Mouse (Mus musculus) embryo, embryonic 11 days (tissue): ENCODE measurements around the gene Rps12-ps3.

ENCODE experiments used
- DNase-seq: peaks from one replicate; pipeline ENCODE4 v3.0.0-alpha.2; 2015

Gene Rps12-ps3

DNA sequence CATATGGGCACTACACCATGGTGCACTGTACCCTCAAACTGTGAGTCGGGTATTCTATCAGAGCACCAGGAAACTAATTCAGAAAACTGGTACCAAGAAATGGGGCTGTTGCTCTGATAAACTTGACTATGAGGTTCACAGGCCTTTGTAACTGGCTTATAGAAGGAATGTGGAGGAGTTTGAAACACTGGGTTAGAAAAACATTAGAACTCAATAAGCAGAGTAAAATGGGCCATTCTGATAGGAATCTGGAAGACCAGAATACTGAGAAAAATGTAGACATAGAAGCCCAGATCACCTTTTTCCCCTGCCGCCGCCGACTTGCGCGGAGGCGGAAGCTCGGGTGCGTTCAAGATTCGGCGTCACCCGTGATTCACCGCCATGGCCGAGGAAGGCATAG lies at the start of gene Rps12-ps3:
Gene Rps12-ps3, plus strand, starts transcription at position 301 of the 400 bp plus-strand sequence.
- DNase-seq, result no peak

DNA sequence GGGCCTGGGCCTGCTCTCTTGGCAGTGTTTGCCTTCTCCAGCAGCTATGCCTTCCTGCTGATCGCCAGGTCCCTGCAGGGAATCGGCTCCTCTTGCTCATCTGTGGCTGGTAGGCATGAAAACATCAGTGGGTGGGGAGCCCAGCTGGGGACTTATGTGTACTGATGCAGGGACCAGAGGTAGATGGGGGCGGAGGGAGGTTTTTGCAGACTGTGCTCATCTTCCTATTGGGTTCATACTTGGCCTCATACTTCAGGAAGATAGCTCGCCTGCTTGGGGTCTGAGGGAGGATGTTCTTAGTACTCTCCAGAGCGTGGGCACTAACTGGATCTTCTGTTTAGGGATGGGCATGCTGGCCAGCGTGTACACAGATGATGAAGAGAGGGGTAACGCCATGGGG lies 48.9 kb upstream of the Rps12-ps3 start:
- DNase-seq, result no peak

DNA sequence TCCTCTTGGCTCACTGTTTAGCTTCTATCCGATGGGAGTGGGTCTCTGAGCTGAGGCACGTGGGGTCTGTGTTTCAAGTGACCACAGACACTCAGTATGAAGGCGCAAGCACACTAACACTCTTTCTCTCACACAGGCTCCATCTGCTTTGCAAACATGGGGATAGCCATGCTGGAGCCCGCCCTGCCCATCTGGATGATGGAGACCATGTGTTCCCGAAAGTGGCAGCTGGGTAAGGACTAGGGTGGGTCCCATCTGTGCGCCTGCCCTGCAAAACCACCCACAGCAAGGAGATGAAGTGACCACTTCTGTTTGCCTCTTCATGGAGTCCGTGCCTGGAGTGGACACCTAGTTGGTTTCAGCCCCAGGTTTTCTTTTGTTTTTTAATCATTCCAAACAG lies 45.7 kb upstream of the Rps12-ps3 start:
- peak; percentile 32 for DNase-seq

DNA sequence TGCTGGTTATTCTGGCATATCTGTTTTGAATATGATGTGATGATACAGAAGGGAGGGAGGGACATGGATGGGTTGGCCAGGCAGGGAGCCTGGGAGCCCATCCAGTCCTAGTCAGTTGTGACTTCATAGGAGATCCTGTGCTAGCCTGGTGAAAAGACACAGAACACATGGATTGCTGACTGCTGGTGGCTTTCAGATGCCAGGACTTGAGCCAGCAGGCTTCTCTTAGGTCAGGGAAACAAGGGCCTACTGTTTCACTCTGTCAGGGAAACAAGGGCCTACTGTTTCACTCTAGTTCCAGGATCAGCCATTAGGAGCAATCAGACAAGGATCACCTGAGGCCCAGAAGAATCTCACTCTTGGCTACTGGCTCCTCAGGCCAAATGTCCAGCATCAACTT lies 41.2 kb upstream of the Rps12-ps3 start:
- DNase-seq, result no peak

DNA sequence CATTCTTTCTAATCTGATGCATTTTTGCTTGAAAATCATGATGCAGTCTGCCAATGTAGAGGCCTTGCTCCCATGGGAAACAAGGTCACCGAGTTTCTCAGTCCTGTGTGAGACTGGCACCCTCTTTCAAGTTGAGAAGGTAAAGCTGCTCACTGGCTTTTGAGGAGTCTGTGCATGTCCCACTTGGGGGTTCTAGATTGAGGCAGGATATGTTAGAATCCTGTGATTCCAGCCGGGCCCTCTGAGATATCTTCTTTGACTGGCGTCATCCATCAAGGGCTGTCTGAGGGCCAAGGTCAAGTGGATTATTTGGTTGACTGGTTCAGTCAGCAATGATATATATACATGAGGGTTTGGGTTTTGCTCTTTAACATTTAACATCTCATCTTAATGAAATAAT lies 40.1 kb upstream of the Rps12-ps3 start:
- no peak for DNase-seq

DNA sequence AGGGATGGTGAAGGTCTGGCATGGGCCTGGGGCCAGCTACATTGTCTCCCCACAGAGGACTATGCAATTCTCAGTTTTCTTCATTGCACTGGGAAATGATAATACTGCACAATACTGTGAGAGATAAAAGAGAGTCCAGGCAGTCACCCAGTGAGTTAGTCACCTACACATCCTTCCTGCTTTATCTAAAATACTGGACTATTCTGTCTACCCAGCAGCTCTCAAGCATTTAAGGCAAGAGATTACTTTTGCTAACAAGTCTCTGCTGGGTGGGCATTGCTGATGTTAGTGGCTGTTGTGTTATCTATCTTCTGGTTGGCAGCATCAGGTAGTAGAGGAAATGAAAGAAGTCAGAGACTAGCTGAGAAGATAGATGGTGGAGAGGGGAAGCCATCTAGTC lies 33.0 kb upstream of the Rps12-ps3 start:
- DNase-seq, result no peak

DNA sequence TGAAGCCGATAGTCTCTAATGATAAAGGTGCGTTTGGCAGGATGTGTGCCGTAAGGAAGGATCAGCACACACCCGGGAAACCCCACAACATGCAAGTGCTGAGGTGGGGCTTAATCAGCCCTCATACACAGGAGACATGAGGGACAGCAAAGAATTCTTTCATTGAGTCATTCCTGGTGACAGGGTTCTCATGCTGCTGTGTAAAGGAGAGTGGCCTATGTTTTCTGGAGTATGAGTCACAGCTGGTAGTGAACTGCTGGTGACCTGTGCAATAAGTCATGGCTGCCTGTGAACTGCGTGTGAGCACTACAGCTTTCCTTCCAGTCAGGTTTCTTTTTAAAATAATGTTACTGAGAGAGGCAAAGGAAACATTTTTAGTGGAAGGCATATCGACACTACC lies 32.3 kb upstream of the Rps12-ps3 start:
- no peak for DNase-seq

DNA sequence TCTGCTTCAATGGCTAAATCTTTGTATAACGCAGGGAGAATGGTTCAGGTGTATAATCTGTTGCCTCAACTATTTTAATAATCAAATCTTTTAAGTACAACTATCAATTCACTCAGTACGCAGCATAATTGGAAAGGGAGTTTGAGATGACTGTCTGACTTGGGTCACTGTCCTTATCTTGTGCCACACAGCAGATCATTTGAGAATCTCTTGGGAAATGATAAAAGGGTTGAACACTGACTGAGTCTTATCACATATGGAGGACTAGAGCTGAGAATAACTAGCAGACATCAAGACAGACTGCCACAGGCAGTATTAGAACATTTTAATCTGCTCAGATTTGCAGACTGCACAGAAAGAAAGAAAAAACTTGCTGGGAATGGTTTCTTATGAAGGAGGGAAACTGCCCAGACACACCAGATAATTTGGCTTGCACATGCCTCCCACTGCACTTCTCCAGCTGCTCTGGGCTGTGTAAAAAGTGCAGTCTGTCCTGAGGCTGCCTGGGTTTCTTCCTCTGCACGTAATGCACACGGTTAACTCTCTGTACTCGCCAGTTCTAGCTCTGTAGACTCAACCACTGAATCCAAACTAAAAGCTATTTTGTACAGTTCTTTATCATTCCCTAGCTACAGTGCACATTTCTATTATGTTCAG lies 29.8 kb upstream of the Rps12-ps3 start:
- no peak for DNase-seq

DNA sequence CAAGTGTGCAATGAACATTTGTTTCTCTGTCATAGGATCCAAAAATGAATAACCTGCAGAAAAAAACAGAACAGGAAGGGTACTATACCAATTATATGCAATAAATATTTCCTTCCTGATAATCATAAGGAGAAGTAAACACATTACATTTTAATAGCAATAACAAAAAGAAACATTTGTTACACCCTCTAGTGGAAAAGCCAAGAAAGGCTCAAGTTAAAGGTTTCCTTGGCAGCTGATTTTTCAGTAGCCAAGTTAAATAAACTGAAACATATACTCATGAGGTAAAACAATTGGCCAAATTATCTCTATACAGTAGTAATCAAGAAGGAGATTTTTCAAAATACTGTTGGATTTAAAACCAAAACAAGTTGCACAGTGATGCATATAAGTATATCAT lies 6.8 kb upstream of the Rps12-ps3 start:
- DNase-seq, result no peak

DNA sequence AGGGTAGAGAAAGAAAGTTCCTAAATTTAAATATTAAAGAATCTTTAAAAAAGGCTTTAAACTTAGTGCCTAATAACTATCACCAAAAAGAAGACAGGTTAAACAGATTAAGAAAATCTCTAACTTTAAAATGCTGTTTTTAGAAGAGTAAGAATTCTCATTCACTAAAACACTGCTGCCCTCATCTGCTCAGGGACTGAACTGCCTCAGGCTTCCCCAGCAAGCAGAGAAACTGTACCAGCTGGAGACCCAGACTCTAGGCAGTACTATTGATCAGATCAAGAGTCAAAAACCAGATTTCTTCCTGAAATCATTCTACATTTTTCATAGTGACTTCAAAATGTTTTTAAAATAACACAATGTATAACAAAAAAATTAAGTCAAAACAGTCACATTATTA lies 5.5 kb upstream of the Rps12-ps3 start:
- DNase-seq, result peak; percentile 45

DNA sequence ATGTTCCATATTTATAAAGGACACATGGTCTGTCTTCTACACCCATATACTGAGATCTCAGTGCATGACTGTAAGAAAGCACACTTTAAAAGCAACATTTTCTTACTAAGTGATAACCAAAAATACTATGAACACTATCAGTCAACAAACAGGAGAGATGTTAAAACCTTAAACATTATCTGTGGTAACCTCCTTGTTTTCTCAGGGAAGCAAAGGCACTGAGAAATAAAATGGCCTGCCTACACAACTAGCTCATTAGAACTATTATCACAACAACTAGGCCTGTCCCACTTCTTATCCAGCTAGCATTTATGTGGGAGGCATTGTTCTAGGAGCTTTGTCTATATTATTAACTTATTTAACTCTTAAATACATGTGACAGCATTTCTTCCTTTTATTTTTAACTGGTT lies 8.7 kb downstream of the Rps12-ps3 start:
- DNase-seq, result no peak

DNA sequence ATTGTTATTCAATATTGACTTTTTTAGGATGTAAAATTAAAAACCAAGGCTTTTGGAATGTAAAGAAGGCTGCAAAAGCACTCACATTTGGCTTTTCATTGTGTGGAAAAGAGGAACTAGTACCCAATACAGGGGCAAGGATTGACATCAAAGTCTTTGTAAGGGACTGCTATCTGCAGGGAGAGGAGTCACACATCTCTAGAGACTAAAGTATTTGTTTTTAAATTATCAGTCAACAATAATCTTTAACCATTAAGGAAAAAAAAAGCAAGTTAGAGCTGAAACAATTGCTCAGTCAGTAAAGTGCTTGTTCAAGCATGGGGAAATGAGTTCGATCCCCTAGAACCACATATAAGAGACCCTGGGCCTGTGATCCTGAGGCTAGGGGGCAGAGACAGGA lies 14.6 kb downstream of the Rps12-ps3 start:
- DNase-seq, result no peak

DNA sequence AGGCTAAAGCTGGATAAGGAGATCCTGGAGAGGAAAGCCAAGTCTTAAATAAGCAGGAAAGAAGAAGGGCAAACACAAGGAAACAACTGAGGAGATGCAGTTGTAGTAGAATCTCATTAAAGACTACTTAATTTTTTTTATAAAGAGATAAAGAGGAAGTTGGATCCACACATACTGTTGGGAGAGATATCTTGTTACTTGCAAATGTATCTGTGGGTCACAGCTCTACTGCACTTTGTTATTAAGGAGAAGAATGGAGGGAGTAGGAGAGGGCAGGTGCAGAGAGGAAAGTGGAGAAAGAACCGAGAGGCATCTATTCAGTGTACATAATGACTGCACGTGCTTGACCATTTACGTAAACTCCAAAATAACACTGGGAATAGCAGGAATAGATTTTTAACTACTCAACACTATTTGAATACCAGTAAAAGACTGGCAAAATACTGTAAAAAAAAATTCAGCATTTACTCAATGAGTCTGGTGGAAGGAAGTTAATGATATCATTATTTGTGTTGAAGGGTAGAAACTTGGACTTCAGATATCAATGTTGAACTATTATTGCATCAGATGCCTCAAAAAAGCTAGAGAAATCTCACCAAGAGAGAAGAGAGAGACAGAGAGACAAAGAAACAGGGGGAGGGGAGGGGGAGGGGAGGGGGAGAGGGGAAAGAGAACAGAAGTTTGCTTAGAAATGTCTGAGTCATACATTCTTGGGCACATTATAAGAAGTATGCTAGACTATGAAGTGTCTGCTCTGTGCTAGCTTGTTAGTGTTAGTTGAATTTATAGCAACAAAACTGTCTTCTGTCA lies 16.0 kb downstream of the Rps12-ps3 start:
- no peak for DNase-seq

DNA sequence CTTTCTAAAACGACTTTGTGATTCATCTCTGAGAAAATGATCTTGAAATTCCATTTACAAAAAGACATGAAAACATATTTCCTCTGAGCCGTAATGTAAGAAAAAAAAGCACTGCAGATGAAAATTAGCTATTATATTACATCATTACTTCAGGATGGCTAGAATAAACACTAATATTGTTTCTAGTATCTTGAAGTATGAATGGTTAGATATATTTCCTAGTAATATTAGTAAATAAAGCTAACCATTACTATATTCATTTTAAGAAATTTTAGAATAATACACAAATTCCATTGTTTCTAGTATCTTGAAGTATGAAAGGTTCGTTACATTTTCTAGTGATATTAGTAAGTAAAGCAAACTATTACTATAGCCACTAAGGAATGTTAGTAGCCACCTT lies 17.8 kb downstream of the Rps12-ps3 start:
- DNase-seq, result no peak

DNA sequence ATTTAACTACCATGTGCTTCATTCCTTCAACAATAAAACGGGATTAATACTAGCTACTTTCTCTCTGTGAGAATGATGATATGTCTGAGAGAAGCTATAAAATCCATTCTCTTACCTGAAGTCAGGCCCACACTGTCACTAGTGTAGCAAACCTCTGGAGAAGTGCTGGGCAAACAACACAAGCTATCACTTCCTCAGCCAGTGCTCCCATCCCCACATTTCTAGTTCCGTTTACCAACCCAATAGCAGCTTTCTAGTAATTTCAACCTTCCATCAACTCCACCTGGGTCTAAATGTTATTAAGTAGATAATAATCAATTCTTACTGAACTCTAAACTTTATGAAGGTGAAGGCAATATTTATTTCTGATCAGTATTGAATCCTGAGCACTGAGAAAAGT lies 20.9 kb downstream of the Rps12-ps3 start:
- no peak for DNase-seq

DNA sequence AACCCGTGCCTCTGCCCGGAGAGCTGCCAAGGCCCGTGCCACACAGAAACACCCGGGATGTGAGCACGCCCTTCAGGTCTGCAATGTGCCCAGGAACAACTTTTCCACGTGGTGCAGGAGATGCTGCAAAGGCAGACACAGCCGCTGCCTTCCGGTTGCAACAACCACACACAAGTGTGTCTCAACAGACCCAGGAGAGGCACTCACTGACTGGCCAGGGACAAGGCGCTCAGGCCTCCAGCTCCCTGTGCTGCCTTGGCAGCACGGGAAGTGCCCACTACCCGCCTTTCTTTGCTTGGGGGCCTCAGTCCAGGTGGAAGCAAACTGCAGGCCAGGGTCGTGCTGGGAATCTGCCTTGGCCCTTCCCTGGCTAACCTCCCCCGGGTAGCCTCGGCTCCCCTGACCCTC lies 22.2 kb downstream of the Rps12-ps3 start:
- DNase-seq, result peak; percentile 43

DNA sequence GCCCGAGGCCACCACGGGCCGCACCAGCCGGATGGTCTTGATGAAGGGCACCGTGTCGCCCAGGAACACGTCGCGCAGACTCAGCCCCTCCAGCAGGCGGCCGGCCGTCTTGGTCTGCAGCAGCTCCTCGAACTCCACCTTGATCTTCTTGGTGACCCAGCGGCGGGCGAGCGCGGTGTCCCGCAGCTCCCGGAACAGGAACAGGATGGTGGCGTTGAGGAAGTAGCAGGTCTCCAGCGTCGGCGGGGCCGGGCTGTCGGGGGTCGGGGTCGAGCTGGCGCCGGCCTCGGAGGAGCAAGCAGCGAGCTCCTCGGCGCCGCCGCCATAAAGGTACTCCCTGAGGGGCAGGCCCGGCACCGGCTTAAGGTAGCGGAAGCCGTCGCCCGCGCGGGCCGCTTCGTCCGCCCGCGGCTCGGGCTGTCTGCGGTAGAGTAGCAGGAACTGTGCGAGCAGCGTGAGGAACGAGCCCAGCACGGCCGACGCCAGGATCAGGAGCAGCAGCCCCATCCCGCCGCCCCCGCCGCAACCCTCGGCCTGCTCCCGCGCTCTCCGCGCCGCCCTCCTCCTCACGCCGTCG lies 23.1 kb downstream of the Rps12-ps3 start:
- DNase-seq, result peak; percentile 69

DNA sequence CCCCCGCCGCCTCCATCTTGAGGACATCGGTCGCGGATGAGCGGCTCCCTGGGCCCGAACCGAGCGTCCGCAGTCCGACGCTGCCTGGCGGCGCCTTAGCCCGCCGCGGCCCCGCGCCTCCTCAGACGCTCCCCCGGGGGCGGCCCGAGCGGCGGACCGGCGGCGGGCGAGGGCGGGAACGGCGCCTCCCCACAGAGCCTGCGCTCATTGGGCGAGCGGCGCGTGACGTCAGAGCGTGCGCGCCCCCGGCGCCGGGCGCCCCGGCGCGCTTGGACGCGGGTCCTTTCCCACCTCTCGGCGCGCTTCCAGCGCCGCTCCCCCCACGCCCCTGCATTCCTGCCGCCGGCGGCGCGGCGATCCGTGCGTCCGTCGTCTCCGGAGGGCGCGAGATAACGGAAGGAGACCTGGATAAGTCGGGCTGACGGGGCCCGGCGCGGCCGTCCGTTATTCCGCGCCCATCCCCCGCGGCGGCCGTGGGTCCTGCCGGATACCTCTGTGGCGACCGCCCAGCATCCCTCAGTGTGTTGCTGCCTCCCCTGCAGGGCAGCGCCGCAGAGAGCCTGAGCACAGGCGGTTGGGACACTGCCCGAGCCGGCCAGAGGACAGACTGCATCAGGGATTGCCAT lies 23.7 kb downstream of the Rps12-ps3 start, which contains the start of gene Pdzd8:
Gene Pdzd8, minus strand, starts transcription at position 123 of the 626 bp plus-strand sequence.
- peak; percentile 94 for DNase-seq

DNA sequence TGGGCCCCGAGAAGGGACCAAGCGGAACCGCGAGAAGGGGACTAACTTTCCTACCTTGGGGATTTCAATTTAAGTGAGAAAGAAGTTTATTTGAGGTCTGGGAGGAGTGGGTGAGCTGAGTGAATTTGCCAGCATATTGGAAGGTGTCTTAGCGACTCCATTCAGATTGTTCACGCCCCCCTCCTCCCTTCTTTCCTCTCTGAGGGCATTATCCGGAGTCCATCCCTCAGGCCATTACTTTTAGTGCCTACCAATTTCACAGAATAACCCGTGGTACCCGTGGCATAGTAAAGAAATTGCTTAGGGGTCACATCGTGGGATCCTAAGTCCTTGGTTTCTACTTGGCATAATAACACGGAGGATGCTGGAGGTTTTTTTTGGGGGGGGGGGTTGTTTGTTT lies 24.2 kb downstream of the Rps12-ps3 start:
- DNase-seq, result no peak

DNA sequence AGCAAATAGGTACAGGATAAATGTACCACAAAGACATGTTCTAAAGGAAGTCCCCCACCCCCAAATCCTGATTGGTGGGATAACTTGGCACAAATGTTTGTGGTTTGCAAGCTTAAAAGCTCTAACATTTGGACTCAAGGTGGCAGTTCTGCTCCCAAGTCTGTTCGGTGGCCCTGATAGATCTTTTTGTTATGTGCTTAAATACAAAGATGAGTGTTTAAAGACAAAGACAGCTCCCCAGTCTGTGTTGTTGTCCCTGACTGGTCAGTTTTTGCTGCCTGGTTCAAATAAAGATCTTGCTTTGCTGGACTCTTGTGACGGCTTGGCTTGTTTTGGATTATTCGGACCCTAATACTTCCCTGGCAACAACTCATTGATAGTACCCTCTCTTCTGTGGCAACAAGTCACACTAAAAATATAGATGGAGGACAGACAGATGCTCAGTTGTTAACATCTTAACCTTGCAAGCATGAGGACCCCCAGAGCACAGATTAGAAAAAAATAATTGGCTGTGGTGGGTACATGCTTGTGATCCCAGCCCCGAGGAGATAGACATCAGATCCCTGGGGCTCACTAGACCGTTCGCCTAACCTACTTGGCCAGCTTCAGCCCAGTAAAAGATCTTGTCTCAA lies 27.4 kb downstream of the Rps12-ps3 start:
- no peak for DNase-seq

DNA sequence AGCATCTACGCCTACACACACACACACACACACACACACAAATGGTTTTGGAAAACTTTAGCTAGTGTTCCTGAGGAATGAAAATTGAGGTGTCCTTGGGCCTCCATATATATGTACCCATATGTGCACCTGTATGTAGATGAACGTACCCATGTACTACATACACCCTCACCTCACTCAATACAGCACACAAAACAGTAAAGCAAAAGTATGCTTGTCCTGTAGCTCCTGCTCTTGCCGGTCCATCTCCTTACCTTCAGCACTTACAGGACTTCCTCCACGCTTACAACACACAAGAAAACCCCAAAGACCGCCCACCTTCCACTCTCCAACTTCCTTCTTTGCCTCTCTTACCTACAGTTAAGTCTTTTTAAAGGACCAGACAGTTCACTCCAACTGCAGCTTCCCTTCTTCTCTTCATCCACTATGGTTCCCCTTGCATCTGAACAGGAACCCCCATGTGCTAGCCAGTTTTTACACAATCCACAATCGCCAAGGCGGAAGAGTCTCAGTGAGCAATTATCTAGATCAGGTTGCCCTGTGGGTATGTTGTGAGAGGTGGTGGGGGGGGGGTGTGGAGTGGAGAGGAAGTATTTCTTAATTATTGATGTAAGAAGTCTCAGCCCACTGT lies 28.3 kb downstream of the Rps12-ps3 start:
- no peak for DNase-seq

DNA sequence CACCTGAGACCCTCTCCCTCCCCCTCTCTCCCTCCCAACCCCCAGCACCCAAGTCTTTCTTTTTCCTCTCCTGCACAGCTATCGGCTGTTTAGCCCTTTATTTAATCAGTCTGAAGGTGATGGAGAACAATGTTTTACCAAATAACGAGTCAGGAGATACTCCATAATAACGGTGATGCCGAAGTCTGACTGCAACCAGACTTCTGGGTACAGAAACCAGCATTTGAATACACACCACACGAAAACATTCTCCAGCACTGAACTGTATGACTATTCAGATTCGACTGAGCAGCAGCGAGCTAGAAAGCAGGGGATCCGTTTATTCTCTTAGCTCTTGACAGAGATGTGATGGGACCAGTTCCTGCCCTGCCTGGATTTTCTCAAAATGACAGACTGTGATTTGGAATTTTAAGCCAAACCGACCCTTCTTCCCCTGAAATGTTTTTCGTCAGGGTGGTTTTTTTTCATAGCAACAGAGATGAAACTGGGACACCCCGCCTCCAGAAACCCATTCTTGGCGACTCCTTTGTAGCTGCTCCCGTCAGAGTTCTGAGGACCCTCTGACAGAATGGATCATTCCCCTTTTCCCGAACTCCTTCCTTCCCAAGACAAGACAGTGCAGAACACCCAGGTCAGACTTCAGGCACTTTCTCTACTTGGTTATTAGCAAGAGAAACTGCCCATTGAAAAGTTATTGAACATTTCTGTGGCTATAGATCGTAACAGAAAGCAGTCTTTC lies 29.2 kb downstream of the Rps12-ps3 start:
- peak; percentile 14 for DNase-seq
